Mouse (Mus musculus) v-Abl transformed pro-B cells (cell line): ENCODE results near the gene Clmn.

Experiments
- in situ Hi-C, 2 experiments: fragments of 400-800 bp; cut with MboI; formaldehyde crosslinking; loops; one replicate each; pipeline ENCODE4 v1.15.1; 2025; ENCODE audit not compliant: unreplicated experiment in 2 of 2

The Clmn gene

DNA sequence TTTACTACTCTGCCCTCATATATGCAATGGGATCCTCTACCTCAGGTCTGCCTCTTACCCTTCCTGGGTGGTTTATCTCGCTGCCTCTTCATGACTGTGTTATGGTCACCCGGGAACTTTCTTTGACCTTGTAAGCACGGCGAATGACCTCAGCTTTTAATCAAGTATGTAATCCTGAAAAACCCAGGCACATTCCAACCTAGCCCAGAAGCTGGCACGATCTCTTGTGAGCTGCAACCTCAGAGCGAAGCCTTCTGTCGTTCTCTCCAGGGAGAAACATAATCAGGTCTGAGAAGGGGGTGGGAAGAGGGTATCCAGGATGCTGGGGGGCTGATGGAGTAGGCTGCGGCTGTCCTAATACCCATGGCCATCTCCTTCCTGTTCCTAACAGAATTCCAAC is 45.8 kb downstream of the Clmn start:
- in situ Hi-C loops, result no loop called here

DNA sequence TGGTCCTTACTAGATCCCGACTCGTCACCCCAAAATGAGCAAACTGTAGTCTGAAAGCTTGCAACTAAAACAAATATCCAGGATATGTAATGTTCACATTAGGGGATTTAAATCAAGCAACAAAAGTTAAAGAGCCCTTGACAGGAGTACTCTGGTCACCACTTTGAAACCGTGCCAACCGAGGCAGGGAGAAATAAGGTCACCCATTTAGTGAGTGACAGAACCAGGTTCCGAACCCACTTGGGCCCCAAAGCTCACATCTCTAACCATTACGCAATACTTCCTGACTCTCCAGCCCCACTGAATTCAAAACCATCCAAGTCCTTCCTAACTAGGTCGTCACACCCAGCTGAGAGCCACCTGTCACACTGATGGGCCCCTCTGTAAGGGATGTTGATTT is 46.8 kb downstream of the Clmn start:
- in situ Hi-C loops, result no loop called here

DNA sequence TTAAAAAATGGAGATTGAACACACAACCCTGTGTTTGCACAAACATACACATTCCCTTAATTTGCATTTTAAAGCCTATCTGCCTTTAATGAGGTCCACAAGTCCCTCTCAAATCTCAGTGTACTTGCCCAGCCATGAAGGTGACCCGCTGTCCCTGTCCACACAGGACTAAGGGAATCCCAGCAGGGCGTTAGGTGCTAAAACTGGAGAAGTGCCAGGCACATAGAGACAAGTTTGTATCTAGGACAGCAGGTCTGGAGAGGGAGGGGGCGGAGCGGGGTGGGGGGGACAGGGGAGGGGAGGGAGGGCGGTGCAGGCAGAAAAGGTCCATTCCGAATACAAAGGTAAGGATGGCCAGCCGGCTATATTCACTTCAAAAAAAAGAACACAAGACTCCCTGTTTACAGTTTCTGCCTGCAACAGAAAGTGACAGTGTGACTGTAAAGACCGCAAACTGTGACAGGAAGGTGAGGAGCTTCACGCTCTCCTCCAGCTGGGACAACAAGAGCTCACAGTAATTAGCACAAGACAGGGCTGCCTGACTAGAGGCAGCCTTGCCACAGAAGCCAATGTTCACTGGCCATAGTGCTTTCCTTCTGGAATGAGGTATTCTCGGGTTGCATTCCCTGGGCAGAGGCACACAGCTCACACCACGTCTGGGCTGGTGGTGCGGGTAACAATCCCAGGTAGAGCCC is 47.6 kb downstream of the Clmn start:
- in situ Hi-C loops, result no loop called here

DNA sequence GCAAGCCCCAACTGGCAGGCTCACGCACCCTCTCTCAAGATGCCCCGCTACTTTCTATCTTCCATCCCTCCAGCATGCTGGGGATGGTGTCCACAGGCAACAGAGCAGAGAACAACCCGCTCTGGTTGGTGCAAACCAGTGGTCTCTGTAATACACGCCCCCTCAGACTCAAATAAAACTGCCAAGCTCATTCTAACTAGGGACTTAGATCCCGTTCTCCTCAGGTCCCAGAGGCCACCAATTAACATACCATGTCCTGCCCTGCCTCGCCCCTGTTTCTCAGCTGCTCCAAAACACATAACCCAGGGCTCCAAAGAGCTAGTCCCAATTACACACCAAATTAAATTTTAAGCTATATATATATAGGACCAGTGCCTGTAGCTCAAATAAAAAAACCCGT is 50.6 kb downstream of the Clmn start:
- in situ Hi-C loops, result loop anchor here (5.0 kb wide), 2 partner anchors 57 to 67 kb away; no protein-coding TSS in a partner anchor

DNA sequence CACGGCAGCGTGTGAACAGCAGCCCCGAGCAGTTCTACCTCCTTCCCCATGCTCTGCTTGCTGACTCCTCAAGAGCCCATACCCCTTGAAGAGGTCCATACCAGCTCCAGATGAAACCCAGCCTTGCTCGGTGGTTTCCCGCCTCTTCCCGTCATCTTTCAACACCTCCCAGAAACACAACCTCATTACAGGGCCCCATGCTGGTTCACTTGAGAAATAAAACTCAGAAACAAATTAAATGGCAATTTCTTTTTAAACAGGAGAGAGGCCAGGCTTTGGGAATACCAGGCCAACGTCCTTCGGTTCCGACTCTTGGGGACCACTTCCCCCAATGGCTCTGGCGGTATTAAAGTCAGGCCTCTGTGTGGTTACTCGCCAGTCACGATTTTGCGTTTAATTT is 51.1 kb downstream of the Clmn start:
- in situ Hi-C loops, result loop anchor here (5.0 kb wide), 2 partner anchors 56 to 66 kb away; no protein-coding TSS in a partner anchor

DNA sequence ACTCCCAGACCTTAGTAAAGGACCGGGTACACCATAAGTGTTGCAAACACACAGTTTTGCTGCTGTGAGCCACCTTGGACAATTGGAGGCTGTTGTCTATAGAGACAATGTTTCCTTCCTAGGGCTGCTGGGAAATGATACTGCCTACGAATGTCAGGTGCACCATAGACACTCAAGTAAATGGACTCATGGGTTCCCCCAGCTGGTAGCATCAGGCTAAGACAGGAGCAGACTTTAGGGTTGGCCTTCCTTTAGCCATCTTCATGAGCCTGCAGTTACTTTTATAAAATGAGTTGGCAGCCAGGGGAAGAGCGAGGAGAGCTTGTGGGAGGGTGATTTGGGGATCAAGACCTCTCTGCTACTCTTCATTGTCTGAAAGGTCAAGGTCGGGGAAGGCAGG is 52.2 kb downstream of the Clmn start:
- in situ Hi-C loops, result loop anchor here (5.0 kb wide), 2 partner anchors 55 to 65 kb away; no protein-coding TSS in a partner anchor

DNA sequence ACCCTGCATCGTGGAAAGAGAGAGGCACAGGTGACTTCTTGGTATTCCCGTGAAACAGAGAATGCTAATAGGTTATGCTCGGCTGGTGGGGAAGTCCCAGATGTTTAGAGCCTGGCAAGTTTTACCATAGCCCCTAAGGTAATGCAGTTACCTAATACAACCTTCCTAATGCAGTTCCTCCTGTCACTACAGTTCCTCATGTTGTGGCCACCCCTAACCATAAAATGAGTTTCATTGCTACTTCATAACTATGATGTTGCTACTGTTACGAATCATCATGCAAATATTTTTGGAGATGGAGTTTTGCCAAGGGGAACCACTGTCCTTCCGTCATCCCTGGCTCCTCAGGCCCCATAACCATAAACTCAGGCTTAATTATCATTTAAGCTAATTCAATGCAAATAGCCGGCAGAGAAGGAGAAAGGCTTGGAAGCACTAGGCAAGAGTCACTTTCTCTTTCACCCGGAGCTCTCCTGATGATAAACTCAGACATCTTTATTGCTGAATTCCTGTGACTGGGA is 53.9 kb downstream of the Clmn start:
- in situ Hi-C loops, result loop anchor here (5.0 kb wide), 2 partner anchors 54 to 64 kb away; no protein-coding TSS in a partner anchor

DNA sequence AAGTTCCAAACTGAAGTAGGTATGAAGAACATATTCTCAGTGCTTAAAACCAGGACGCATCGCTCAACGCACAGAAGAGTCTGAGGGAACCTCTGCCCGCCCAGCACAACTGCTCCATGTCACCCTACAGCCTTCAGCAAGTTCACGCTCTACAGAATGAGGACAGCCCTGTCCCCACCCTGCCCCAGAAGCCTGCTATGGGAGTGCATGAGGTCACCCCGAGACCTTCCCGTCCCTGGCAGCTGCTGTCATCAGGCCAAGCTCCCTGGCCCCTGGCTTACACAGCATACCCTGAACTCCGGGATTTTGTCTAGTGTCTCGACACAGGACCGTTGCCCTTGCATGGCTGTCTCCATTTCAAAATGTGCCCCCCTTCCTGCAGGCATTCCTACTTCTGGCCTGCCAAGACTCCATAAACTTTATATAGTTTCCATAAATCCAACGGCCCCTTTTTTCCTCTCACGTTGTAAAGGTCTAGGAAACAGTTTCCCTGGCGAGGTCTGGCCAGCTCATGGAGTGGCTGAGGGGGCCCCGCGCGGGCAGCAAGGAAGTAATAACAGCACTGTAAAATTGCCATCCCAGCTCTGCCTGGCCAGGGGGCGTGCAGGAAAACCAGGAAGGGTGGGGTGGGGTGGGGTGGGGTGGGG is 56.3 kb downstream of the Clmn start:
- in situ Hi-C loops, result no loop called here

DNA sequence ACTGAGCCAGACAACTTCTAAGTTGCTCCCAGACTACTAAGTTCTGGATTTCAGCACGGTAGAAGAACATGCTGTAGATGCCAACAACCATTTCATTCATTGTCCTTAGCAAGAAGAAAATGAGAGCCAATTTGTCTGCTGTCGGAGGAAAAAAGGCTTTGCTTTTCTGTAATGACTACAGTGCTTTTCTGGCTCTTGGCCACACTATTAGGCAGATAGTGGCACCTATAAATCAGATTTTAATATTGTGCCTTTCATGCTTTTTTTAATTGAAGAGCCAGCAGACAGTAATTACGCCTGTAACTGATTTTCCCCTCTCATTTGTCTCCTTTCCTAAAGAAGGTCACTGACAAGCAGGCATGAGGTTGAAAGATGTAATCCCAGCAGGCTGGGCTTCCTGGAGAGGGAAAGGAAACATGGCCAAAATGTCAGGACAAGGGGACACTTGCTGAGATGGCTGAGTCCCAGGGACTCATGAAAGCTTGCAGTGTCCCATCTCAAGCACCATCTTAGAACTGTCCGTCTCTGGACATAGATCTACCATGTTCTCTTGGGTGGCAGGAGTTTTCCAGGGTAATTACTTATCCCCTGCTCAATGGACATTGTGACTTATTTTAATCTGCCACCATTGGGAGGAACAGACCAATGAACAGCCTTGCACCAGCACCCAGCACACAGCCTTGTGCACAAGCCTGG is 58.0 kb downstream of the Clmn start:
- in situ Hi-C loops, result no loop called here

DNA sequence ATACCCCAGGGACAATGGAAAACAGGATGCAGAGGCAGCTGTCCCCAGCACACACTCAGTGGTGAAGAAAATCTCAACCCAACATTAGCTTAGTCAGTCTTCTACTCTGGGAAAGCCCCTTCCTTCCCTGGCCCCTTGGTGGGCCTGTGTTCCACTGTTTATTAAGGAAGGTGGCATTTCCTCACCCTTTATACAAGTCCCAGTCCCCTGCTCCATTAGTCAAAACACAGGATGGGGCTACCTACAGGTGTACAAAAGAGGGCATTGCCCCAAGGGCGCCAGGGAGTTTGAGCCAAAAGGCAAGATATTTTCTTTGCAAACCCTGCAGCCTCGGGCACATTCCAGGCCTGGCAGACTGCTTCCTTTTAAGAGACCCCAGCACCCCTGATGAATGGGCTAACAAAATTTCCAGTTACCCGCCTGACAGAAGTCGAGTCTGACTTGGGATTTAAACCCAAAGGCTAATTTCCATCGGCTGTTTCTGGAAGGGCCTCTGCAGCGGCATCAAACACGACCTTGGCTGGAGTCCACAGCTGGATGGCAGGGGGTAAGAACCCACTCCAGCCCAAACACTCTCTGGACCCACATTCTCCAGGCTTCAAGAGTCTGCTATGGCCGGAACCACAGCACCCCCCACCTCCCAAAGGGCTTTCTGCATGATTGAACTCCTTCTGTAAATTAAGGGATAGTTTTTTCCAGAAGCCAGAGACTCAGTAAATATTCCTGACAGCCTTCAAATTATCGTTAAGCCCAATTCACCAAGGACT is 63.2 kb downstream of the Clmn start:
- in situ Hi-C loops, result no loop called here

DNA sequence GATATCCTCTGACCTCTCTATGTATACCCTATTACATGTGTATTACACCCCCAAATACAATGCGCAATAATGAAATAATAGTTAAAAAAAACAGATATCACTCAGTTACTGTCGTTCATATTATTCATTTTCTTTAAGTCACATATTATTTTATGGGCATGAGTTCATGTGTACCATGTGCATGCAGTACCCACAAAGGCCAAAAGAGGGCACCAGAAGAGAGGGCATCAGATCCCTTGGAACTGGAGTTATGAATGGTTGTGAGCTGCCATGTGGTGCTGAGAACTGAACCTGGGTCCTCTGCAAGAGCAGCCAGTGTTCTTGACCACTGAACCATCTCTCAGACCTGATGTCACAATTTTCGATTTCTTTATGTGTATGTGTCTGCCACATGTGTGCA is 65.5 kb downstream of the Clmn start:
- in situ Hi-C loops, result no loop called here

DNA sequence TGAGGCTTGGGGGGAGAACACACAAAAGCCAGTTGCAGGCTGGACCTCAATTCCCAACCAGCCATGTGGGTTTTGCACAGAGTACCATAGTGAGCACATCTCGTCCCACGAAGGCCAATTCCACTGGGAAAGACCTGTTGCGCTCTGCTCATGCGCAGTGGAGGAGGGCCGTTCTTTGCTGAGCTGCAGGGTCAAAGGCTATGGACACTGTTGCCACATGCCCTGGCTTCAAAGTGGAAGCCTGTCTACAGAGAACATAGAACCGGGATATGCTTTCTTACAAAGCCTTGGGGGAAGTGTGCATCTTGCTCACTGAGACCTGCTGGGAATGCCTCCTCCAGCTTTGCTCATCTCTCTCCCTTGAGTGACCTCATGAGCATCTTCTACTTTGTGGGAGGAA is 67.0 kb downstream of the Clmn start:
- in situ Hi-C loops, result no loop called here

DNA sequence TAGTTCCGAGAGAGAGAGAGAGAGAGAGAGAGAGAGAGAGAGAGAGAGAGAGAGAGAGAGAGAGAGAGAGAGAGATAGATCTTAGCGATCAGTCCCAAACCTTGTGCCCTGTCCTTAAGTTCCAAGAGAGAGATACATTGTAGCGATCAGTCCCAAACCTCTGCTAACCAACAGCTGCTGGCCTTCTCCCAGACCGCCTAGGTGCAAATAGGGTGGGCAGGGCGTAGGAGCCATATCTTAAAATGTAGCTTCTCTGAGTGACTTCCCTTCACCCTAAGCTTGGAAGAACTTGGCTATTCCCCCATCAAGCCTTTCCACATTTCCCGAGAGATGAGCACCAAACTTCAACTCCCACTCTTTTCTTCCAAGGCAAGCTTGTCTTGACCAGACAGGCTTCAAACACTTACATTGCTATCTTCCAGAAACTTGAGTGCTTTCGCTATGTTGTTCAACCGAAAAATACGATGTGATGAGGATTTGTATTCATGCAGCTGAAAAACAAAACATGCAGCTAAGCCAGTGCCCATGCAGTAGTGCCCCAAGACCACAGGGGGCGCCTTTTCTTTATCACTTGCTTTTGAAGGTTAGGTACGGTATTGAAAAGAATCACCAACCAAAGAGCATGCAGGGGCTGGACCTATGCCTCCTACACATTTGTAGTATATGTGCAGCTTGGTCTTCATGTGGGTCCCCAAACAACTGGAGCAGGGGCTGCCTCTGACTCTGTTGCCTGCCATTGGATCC is 68.1 kb downstream of the Clmn start:
- in situ Hi-C loops, result no loop called here

DNA sequence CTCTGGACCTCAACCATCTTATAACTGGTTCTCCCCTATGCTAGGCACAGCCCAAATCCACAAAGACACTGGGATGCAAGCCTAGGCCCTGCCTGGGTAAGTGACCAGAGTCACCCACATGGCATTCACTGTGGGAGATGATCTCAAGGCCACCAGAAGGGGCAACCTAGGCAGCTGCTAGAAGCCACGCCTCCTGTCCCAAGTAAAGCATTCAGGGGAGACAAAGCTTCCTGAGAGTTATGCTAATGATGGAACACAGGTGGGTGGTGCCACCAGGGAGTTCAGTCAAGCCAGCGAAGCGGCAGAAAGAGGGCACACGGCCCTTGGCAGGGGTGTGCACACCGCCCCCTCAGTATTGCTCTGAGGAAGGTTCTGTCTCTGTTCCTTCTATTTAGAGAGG is 69.9 kb downstream of the Clmn start:
- in situ Hi-C loops, result no loop called here

DNA sequence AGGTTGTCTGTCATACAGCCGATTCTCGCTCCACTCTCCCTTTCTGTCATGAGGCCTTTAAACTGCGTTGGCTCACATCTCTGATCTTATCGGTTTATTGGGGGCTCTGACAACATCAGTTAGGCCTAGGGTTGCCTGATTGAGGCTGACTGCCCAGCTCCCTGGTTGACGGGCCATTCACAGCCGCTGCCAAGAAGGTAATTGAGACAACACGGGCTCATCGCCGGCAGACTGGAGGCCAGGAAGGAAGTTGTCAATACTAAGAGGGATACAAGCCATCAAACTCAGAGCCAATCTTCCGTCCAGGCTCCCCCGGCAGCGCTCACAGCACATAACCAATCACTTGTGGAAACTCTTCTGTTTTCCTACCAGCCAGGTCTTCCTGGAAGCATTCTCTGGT is 71.4 kb downstream of the Clmn start:
- in situ Hi-C loops, result no loop called here

DNA sequence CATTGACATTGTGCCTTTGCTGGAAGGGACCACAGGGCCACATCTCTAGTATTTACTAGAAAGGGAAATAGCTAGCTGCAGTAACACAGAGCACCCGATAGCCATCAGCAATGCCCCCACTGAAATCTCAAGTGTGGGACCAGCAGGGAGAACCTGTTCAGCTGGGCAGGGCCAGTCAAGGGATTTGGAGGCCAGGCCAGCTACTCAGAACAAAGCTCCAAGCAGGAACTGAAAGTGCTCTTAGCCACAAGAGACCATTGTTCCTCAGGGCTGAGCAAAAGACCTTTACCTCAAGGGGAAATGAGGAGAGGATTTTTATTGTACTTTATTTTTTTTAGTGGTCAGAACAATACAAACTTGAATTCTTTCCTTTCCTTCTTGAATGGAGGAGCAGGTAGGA is 87.3 kb downstream of the Clmn start:
- in situ Hi-C loops, result no loop called here

DNA sequence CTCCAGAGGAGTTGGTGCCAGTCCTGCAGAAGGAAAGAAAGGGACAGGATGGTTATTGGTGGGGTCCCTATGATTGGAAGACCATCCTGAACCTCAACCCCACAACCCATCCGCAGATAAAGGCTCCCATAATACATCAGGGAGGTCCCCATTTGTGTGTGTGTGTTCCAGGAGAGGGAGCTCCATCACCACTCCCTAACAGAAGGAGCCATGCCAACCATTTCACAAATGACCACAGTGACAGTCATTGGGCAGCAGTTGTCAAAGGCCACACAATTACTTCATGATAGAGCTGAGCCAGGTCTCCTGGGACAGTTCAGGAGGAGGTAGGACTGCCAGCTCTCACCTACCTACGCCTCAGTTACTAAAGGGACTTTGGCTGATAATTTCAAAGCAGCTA is 92.9 kb downstream of the Clmn start:
- in situ Hi-C loops, result no loop called here

DNA sequence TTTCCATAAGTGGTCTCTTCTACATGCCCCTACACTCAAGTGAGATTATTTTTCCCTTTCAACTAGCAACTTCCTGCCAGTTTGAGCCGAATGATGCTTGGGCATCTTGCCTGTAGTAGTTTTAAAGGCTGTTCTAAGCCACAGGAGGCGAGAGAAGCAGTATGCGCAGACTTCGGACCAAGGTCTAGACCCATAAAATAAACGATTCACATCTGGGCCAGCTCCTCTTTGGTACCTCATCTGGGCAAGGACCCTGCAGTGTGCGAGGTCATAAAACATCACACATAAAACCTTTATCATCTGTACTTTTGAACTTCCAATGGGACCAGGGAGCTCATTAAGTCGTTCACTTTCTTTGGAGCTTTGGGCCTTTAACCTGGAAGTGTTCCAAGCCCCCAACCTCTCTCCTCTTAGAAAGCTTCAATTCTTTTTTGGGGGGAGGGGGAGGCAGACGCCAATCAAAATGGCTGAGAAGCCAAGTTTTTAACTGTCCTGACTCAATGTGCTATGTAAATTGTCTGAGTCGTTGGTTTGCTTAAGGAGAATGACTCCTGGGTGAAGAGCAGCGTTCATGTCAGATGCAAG is 95.6 kb downstream of the Clmn start:
- in situ Hi-C loops, result no loop called here

DNA sequence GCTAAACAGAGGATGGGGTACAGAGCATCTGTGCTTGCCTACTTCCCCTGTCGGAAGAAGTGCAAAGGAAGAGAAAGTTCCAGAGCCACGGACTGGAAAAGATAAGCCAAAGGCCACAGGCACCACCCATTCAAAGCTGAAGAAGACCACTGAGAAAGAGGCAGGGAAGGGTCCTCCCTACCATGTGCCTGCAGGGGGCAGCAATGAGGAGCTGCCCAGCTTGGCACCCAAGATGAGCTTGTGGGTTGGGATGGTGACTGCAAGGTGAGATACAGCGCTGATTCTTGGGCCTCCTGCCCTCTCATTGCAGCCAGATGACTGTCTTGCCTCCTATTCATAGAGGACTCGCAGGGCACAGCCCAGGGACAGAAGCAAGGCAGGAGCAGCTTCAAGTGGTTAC is 97.7 kb downstream of the Clmn start:
- in situ Hi-C loops, result no loop called here

DNA sequence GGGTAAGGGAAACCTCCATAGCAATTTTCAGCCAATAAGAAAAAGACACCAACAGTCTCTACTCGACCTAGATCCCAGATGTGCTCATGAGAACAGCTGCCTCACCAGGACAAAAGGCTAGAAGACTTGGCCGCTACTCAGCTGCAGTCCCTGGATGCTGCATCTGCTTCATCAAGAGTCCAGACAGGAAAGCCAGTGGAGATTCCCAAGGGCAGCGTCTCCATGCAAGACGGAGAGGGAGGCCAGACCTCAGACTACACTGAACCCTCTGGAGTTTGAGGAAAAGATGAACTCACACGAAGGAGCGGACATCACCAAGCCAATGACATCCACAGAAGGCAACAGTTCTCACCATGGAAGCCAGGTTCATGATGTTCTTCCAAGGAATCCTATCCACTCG is 99.1 kb downstream of the Clmn start:
- in situ Hi-C loops, result no loop called here
